Mouse (Mus musculus) frontal cortex, postnatal 25 days (tissue): ENCODE data around the gene Vstm2a.

ENCODE experiments used
- DNase-seq, 2 experiments: peaks; one replicate each; pipeline ENCODE4 v3.0.0; 2022; ENCODE audit warnings: low spot score in 2 of 2

The Vstm2a gene

DNA sequence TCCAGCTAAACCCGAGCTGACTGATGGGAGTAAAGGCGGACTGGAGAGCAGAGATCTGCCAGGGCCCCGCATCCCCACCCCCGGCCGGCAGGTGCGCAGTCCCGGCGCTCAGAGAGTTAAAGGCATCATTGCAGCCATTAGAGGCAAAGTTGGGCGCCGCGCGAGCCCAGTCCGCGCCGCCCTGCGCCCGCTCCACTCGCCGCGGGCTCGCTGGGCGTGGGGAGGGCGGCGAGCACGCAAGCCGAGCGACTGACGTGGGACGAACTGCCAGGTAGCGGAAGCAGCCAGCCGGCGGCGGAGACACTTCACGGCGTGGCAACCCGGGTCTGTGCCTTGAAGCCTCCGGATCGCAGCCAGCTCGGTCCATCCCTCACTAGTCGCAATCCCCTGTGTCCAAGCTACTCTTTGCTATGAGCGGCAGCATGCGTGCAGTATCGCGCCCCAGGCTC lies at the start of gene Vstm2a:
Gene Vstm2a (plus strand): TSS at position 252 of the 449 bp plus-strand sequence.
- peak; percentile 46 to 63 for DNase-seq

GRCm38 (mm10) chr11:16257011-16257410 lies 513 bp upstream of the Vstm2a start:
- DNase-seq: no peak

DNA sequence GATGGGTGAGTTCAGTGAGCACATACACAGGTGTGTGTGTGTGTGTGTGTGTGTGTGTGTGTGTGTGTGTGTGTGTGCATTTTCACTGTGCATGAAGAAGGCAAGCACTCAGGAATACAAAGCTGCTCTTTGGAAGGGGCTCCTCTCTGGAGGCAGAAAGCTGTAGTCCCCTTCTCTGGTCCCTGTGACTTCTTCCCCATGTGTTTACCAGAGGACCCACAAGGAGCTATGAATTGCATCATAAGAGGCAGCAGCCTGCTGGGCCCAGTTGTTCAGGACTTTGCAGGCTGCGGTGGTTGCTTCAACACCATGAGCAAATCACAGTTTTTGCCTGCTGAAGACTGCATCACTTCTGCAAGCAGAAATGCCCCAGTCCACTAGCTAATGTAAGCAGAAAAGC lies 776 bp downstream of the Vstm2a start:
- DNase-seq: no peak

DNA sequence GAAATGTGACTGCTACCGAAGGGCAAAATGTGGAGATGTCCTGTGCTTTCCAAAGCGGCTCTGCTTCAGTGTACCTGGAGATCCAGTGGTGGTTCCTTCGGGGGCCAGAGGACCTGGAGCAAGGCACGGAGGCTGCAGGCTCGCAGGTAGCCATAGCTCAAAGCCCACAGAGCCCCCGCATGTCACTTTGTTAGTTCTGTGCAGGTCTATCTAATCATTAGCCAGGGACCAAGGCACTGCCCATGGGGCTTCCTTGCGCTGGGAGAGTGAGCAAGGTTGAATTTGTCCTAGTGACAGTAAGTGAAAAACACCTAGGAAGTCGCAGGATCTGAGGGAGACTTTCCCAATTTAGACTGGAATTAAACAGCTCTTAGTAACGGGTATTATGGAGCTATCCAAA lies 2.4 kb downstream of the Vstm2a start:
- DNase-seq: no peak

DNA sequence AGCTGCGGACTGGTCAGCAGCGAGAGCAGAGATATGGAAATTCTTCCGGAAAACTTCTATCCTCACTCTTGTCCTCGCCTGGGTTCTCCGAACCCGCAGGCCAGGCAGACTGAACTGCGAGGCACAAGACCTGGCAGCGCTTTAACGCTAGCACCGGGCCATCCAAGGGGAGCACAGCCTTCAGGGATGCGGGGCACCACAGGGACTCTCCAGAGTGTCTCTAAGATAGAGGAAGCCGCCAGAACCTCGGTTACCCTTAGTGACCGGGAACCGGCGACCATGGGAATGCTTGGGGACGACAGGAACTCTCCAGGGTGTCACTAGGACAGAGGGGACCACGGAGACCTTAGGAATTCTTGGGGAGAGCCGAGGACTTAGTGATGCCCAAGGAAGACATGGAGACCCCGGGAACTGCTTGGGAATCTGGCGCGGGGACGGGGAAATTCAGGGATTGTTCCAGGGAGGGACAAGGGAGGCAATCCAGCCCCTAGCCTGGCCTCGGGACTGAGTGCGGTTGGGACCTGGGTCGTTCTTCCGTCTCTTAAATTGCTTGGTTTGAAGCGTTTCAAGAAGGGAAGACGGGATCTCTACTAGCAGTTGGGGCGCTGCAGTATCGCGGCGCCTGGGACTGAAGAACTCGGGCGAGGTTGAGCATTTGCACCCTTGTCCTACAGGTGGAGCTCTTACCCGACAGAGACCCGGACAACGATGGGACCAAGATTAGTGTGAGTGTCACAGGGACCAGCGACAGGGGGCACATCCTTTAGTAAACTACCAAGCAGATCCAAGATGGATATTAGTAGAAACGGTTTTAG lies 3.4 kb downstream of the Vstm2a start:
- peak; percentile 68 to 72 for DNase-seq

GRCm38 (mm10) chr11:16268396-16268795 lies 10.9 kb downstream of the Vstm2a start:
- no peak for DNase-seq

- DNase-seq: no peak
Measured at GRCm38 (mm10) chr11:16290381-16290780, 32.9 kb downstream of the Vstm2a start.

- no peak for DNase-seq
Measured at GRCm38 (mm10) chr11:16292960-16293359, 35.4 kb downstream of the Vstm2a start.

- no peak for DNase-seq
Measured at GRCm38 (mm10) chr11:16296521-16296920, 39.0 kb downstream of the Vstm2a start.

DNA sequence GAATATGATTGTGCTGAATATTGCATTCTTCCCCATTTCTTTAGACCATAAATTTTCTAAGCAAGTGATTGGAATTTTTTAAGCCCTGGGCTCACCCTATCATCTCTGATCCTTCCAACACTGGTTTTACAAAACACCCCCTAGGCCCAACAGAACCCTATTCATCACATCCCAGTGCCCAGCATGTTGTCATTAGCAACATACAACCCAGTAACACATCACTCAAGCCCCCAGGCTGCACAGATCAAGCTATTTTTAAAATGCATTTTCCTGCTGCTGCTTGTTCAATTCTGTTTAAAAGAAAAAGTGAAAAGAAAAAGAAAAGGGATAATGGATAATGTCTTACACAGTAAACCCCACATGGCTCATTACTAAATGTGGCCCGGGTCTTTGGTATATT lies 42.0 kb downstream of the Vstm2a start:
- DNase-seq: no peak

GRCm38 (mm10) chr11:16299960-16300359 lies 42.4 kb downstream of the Vstm2a start:
- no peak for DNase-seq

GRCm38 (mm10) chr11:16300709-16301108 lies 43.2 kb downstream of the Vstm2a start:
- DNase-seq: no peak

DNA sequence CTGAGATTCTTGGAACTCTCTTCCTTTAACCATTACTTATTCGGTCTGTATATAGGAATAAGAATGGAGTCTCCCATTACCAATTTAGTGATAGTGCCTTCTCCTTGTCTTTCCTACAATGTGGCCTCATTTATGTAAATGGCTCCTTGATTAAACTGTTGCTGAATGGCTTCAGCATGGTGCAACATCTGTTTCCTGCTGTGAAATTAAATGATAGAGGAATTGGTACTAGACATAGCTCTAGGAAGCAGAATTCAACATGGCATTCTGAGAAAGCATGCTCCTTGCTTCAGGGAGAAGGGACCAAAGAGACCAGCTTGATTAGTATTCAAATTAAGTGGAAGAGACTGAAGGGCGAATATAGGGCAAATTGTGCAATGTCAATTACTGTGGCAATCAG lies 57.6 kb downstream of the Vstm2a start:
- no peak for DNase-seq

DNA sequence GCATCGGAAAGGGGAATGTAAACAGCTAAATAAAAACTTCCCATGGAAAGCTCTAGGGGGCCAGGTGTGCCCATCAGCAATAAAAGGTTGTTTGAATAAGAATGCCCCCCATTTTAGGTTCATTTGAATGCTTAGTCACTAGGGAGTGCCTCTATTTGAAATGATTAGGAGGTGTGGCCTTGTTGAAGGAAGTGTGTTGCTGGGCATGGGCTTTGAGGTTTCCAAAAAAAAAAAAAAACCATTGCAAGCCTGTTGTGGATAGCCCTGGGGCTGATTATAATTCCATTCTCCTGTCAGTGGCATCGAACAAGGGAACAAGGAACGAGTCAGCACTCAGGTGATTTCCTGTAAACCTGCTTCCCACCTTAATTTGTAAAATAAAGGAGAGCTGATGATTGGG lies 87.7 kb downstream of the Vstm2a start:
- no peak for DNase-seq

DNA sequence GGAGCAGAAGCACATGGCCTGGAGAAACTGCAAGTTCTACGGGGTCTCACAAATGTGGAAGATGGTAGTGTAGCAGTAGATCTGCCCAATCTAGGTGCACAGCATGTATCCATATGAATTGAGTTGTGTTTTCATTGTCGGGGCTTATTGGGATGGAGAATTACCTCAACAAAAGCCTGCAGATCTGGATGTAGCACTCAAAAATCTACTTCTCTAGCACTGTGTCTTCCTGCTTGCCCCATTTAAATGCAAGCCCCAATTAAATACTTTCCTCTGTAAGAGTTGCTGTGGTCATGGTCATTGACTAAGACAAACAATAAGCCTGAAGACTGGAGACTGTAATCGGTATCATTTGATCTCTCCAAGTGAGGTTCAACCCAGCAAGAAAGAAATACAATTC lies 88.2 kb downstream of the Vstm2a start:
- DNase-seq: no peak

DNA sequence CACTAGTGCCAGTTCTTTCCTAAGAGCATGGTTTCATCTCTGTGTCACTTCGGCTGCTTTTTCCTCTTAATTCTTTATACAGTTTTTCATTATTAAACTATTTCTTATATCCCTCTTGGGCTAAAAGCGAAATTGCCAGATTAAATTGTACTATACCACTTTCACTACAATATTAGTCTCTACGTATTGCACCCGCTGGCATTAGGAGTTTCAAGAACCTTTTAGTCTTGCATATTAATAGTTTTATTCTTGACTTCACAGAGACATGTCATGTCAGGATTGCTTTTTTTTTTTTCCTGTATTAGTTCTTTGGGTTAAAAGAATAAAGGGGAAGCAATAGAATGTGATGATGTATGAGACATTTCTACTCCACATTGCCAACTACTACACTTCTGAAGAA lies 94.4 kb downstream of the Vstm2a start:
- no peak for DNase-seq

- DNase-seq: no peak
Measured at GRCm38 (mm10) chr11:16354356-16354755, 96.8 kb downstream of the Vstm2a start.

DNA sequence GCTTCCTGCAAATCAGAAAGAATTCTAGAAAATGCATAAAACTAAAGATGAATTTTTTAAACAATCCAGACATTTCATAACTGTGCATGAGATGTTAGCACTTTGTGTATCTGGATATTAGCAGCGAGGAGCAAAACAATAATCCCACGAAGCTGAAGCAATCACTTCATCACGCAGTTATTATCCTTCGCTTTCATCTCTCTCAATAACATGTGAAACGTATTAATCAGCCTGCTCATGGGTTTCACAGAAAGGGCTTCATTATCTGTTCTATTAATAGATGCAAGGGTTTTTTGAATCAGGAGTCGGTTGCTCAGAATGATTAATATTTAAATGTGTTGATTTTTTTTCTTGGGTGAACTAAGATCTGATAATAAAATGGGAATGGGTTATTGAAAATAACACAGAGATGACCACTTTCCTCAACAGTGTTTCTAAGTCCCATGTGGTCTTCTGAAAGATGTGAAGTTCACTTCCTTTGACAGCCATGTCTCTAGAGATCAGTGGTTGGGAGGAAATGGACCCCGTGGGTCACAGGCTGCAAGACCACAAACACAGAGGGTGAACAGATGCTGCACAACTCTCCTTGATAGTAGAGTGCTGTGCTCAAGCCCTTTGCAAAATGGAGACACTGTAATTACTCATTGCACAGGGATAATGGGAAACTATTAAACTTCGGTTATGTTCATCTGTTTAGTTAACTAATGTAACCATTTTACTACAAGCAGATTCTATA lies 109.5 kb downstream of the Vstm2a start:
- DNase-seq: no peak

DNA sequence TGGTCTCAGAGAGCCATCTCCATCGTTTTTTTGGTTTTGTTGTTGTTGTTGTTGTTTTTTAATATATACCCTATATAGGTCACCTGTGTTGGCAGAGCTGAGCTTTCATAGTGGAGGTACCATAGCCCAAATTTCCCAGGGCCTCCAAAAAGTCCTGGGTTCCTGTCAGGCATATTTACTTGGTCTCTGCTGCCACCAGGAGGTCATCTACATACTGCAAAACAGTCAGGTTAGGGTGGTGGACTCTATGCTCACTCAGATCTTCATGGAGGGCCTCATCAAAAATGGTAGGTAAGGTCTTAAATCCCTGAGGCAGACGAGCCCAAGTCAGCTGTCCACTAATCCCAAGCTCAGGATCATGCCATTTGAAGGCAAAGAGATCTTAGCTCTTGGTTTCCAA lies 146.1 kb downstream of the Vstm2a start:
- DNase-seq: peak; percentile 9 to 17

DNA sequence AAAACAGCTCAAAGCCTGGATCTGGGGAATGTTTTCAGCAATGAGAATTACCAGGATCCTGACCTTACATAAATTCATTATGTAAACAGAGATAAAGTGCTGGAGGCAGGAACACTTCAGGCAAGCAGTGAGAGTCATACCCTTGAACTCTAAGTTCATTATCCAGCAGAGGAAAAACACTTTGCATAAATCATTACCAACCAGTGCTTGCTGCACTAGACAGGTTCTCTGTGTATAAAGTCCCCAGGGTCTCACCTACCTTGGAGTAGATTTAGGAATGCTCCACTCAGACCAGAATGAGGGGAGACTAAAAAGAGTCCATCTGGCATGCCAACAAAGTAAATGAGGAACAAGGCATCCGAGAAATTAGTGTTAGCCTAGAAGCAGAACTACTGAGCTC lies 154.2 kb downstream of the Vstm2a start:
- no peak for DNase-seq

GRCm38 (mm10) chr11:16412609-16413008 lies 155.1 kb downstream of the Vstm2a start:
- DNase-seq: peak in 1 of 2 experiments; percentile 25

DNA sequence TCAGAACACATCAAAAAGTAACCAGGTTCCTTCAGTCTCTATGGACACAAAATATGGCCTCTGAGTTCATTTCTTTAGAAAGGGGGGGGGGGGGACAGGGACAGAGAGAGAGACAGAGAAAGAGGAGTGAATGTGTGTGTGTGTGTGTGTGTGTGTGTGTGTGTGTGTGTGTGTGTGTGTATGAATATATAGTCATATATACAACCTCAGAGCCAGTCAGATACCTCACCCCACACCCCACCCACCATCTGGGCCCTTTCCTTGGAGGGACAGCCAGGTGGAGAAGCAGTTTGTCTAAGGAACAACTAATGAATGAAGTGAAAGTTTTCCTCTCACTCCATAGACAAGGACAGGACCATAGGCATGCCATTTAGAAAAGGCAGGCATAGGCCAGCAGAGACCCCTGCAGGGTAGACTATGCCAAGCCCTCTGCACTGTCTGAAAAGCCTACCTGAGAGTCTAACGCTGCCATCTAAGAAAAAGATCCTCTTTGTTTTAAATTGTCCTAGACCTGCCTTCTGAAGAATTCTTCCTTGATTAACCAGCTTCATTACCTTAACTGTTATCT lies 155.6 kb downstream of the Vstm2a start:
- DNase-seq: no peak
